Mouse (Mus musculus): ENCODE measurements around the gene Zfp423.

GRCm38 (mm10) chr8:87675411-87675810 is 284.0 kb downstream of the Zfp423 start:
- TF ChIP-seq GATA1 (IDR thresholded peaks at IDR 0.05; ENCODE audit: low read length) = no peak
- no peak for TF ChIP-seq TAL1 (IDR thresholded peaks at IDR 0.05; ENCODE audit: low read length)
